Mouse (Mus musculus) right cerebral cortex, postnatal 25 days (tissue): ENCODE results near the gene Olfr763.
"Not testable (repeated sequence)": the region's sequence is repeated elsewhere in the genome, so short reads cannot be mapped to it uniquely, and the experiment has no call there.

Experiments
- DNase-seq: peaks from one replicate; pipeline ENCODE4 v3.0.0; 2022

Gene Olfr763

DNA sequence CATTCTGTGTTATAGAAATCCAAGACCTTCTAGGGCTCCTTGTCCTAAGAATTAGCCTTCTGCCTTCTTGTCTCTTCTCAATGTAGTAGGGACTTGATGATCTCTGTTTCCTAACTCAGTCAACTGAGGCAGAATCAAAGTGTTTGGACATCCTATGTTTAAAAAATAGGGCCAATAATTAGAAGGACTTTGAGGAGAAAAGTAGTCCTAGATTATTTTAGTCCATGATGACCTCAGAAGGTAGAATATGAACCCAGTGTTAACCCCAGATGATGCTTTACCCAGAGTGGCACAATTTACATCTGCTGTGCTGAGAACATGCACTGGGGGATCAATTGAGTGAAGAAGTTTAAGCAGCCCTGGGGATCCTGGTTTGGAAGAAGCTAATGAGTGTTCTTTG lies 39.3 kb downstream of the Olfr763 start, which contains the start of gene Olfr765:
Olfr765 (minus strand) TSS at position 101 of the 400 bp plus-strand sequence.
- DNase-seq, result not testable (repeated sequence)
